Mouse (Mus musculus) cortical plate, adult 2 months (tissue): ENCODE measurements around the gene Nmral1.

Experiments used
- CTCF ChIP-seq: fragments of 200-500 bp; IDR thresholded peaks from 2 replicates; pipeline ENCODE4 v1.5.1; 2011; ENCODE audit warnings: mild to moderate bottlenecking, control low read depth, low read length; ENCODE audit not compliant: insufficient read depth; ENCODE audit errors: extremely low read depth
- POLR2A ChIP-seq: fragments of 200-500 bp; IDR thresholded peaks from 2 replicates; pipeline ENCODE4 v1.6.1; 2011; ENCODE audit warnings: mild to moderate bottlenecking, low read length, control low read depth; ENCODE audit not compliant: insufficient read depth; ENCODE audit errors: extremely low read depth

DNA sequence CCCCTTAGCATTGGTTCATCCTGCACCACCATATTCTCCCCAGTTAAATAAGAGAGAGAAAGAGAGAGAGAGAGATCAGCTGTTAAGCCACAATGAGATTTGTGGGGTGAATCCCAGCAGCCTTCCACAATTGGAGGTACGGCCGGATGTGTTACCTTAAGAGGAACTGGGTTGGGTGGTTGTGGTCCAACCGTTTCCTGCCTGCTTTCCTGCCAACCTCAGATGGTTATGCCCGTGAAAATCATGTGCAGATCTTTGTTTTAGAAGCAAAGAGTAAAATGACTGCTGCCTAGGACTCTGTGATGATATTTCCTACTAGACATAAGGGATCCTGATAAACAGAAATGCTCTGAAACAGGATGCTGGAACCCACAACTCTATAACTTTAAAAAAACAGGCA is 45.1 kb downstream of the Nmral1 start:
- TF ChIP-seq CTCF: no peak
- no peak for TF ChIP-seq POLR2A
